Mouse (Mus musculus): ENCODE measurements around the gene Ccdc34. TPM values are rescaled to one million over a fixed set of nuclear protein-coding genes. Genes with fewer than 3 reads are reported as not detected.

The Ccdc34 gene
- polyA plus RNA-seq, 1 experiment: not detected

DNA sequence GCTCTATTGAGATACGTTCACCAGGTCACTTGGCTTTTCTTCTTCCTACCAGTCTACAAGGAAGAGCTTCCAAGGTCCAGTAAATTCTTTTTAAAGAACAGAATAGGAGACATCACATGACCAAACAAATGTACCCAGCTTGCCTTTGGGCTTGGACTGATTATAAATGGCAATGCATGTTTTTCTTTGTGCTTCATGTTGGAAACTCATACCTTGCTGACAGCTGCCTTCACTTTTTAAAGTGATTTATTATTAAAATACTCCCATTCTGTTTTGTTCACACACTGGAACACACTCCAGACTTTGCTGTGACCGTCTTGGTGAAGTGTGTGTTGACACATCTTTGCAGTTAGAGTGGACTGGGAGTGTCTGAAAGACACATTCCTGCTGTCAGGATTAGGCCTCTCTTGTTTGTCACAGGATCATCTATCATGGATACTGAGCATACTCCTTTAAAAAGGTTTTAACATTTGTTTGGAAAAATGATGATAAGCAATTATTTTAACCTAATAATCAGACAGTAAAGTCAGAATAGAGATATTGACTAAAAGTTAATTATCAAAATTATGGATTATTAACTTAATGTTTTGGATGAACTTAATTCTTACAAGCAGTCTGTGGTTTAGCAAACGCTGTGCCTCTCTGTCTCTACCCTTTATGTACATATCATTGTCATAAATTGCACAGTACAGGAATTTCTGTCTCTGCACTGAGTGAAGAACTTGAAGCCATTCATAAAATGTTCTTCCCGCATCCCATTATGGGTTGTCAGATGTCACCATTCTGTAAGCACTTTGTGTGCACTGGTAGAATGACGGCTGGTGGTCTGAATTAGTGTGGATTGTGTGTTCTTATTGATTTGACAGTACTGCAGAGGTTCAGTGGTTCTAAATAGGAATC is 25.5 kb downstream of the Ccdc34 start:
- 92% methylated on average over 5 of the region's 5 CpGs for WGBS
- Histone ChIP-seq H3K4me3 (ENCODE audit: insufficient read depth, low read depth, low read length) (no peak overlapping the region), H3K27ac (ENCODE audit: insufficient read depth, low read depth, low read length) (no peak overlapping the region), H3K4me1 (ENCODE audit: control insufficient read depth, insufficient read depth, low read length) (no peaks in the 10 kb centered on the region)
- TF ChIP-seq POLR2A (IDR thresholded peaks at IDR 0.05; ENCODE audit: insufficient read depth, low read depth, low read length): no peak
- TF ChIP-seq CTCF (IDR thresholded peaks at IDR 0.05; ENCODE audit: insufficient read depth, low read depth, low read length): no peak

GRCm38 (mm10) chr2:110058424-110058823 is 40.8 kb downstream of the Ccdc34 start:
- no peaks in the 10 kb centered on the region for H3K4me1 ChIP-seq (ENCODE audit: control insufficient read depth, insufficient read depth, low read length)
- 69% methylated on average over 4 of the region's 4 CpGs for WGBS
- no peak overlapping the region for H3K27ac ChIP-seq (ENCODE audit: insufficient read depth, low read depth, low read length)
- TF ChIP-seq CTCF (IDR thresholded peaks at IDR 0.05; ENCODE audit: insufficient read depth, low read depth, low read length) (no peak), POLR2A (IDR thresholded peaks at IDR 0.05; ENCODE audit: insufficient read depth, low read depth, low read length) (no peak)
- H3K4me3 ChIP-seq (ENCODE audit: insufficient read depth, low read depth, low read length): no peak overlapping the region

GRCm38 (mm10) chr2:110063131-110063530 is 45.5 kb downstream of the Ccdc34 start:
- TF ChIP-seq POLR2A (IDR thresholded peaks at IDR 0.05; ENCODE audit: insufficient read depth, low read depth, low read length): no peak
- TF ChIP-seq CTCF (IDR thresholded peaks at IDR 0.05; ENCODE audit: insufficient read depth, low read depth, low read length): no peak
- 89% methylated on average over 1 of the region's 1 CpGs for WGBS

GRCm38 (mm10) chr2:110068916-110069315 is 51.3 kb downstream of the Ccdc34 start:
- H3K27ac ChIP-seq (ENCODE audit: insufficient read depth, low read depth, low read length): no peak overlapping the region
- no peaks in the 10 kb centered on the region for H3K4me1 ChIP-seq (ENCODE audit: control insufficient read depth, insufficient read depth, low read length)
- H3K4me3 ChIP-seq (ENCODE audit: insufficient read depth, low read depth, low read length): no peak overlapping the region
- TF ChIP-seq POLR2A (IDR thresholded peaks at IDR 0.05; ENCODE audit: insufficient read depth, low read depth, low read length): no peak
- TF ChIP-seq CTCF (IDR thresholded peaks at IDR 0.05; ENCODE audit: insufficient read depth, low read depth, low read length): no peak

More at GRCm38 (mm10) chr2:110063131-110063530, 45.5 kb downstream of the Ccdc34 start:
- H3K27ac ChIP-seq (ENCODE audit: insufficient read depth, low read depth, low read length): no peak overlapping the region
- H3K4me1 ChIP-seq (ENCODE audit: control insufficient read depth, insufficient read depth, low read length): no peaks in the 10 kb centered on the region
- no peak overlapping the region for H3K4me3 ChIP-seq (ENCODE audit: insufficient read depth, low read depth, low read length)

- WGBS: 90% methylated on average over 6 of the region's 6 CpGs
- TF ChIP-seq POLR2A (IDR thresholded peaks at IDR 0.05; ENCODE audit: insufficient read depth, low read depth, low read length): no peak
- TF ChIP-seq CTCF (IDR thresholded peaks at IDR 0.05; ENCODE audit: insufficient read depth, low read depth, low read length): no peak
- Histone ChIP-seq H3K4me1 (ENCODE audit: control insufficient read depth, insufficient read depth, low read length) (no peaks in the 10 kb centered on the region), H3K27ac (ENCODE audit: insufficient read depth, low read depth, low read length) (no peak overlapping the region), H3K4me3 (ENCODE audit: insufficient read depth, low read depth, low read length) (no peak overlapping the region)
Observed at GRCm38 (mm10) chr2:110073023-110073422, 55.4 kb downstream of the Ccdc34 start.

DNA sequence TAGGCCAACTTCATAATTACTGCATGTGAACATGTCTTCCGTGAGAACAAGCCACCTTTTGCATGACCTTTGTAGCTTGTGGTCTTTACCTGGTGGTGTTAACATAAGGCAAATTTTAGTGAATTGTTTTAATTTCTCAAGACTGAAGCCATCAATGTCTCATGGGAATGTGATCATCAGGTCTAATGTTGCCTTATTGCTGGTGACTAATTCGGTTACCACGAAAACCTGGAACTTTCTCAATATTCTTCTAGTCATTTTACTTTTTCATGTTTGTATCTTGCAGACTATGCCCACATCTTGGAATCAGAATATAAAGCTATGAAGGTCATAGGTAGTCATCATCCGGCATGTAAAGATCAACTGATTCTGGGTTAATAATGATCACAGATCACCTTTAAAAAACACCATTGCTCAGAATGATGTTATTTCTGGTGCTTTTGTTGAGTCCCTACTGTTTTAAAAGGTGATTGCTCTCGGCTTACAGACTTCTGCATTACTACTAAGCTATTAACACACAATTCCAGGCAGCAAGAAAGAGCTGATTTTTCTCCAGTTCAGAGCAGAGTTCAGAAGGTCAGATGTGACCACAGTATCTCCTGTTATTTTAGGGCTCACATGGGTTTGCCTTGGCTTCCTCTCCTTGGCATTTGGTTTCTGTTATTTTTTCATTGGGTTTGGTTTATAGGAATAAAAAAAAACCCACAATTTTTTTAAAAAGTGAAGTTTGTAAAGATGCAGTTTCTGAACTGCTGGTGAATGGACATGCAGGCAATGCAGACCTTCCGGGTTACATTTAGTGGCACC is 57.2 kb downstream of the Ccdc34 start:
- 93% methylated on average over 6 of the region's 6 CpGs for WGBS
- Histone ChIP-seq H3K4me3 (ENCODE audit: insufficient read depth, low read depth, low read length) (no peak overlapping the region), H3K4me1 (ENCODE audit: control insufficient read depth, insufficient read depth, low read length) (no peaks in the 10 kb centered on the region), H3K27ac (ENCODE audit: insufficient read depth, low read depth, low read length) (no peak overlapping the region)
- TF ChIP-seq CTCF (IDR thresholded peaks at IDR 0.05; ENCODE audit: insufficient read depth, low read depth, low read length) (no peak), POLR2A (IDR thresholded peaks at IDR 0.05; ENCODE audit: insufficient read depth, low read depth, low read length) (no peak)

- 88% methylated on average over 2 of the region's 2 CpGs for WGBS
- no peaks in the 10 kb centered on the region for H3K4me1 ChIP-seq (ENCODE audit: control insufficient read depth, insufficient read depth, low read length)
- TF ChIP-seq CTCF (IDR thresholded peaks at IDR 0.05; ENCODE audit: insufficient read depth, low read depth, low read length) (no peak), POLR2A (IDR thresholded peaks at IDR 0.05; ENCODE audit: insufficient read depth, low read depth, low read length) (no peak)
Observed at GRCm38 (mm10) chr2:110077240-110077639, 59.6 kb downstream of the Ccdc34 start.

DNA sequence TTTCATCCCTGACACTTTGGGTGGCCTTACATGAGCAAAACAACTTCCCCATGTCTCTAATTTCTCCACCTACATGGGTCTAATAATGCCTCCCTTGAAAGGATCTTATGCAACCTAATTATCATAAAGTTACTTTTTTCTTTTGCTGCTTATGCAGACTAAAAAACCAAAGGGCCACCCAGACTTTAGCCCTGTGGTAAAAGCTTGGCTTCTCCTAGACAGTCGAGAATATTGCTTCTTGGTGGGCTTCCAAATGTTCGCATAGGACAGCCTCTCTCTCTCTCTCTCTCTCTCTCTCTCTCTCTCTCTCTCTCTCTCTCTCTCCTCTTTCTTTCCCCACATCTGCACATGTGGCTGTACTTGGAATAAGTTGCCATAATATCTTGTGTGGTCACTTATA is 60.0 kb downstream of the Ccdc34 start:
- H3K4me1 ChIP-seq (ENCODE audit: control insufficient read depth, insufficient read depth, low read length): no peaks in the 10 kb centered on the region
- TF ChIP-seq POLR2A (IDR thresholded peaks at IDR 0.05; ENCODE audit: insufficient read depth, low read depth, low read length) (no peak), CTCF (IDR thresholded peaks at IDR 0.05; ENCODE audit: insufficient read depth, low read depth, low read length) (no peak)
- no peak overlapping the region for H3K4me3 ChIP-seq (ENCODE audit: insufficient read depth, low read depth, low read length)
- WGBS: 75% methylated on average over 2 of the region's 2 CpGs
- no peak overlapping the region for H3K27ac ChIP-seq (ENCODE audit: insufficient read depth, low read depth, low read length)

More at GRCm38 (mm10) chr2:110077240-110077639, 59.6 kb downstream of the Ccdc34 start:
- H3K27ac ChIP-seq (ENCODE audit: insufficient read depth, low read depth, low read length): no peak overlapping the region
- no peak overlapping the region for H3K4me3 ChIP-seq (ENCODE audit: insufficient read depth, low read depth, low read length)

DNA sequence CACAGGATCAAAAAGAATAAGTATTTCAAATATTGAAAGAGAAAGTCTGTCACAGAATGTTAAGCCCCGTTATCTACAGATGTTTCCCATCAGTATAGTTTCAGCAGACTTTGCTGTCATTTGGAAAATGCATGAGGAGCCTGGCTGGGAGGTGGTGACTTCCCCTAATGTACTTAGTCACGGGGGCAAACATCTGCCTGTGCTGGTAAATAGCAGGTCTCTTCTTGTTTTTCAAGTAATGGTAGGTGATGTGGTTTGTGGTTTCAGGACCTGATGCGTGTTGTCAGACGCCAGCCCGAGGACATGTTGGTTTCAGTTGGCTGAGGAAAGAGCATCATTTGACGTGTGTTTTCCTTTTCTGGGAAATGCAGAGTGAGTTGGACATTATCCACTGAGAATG is 62.9 kb downstream of the Ccdc34 start:
- H3K27ac ChIP-seq (ENCODE audit: insufficient read depth, low read depth, low read length): no peak overlapping the region
- no peak overlapping the region for H3K4me3 ChIP-seq (ENCODE audit: insufficient read depth, low read depth, low read length)
- WGBS: 85% methylated on average over 6 of the region's 6 CpGs
- H3K4me1 ChIP-seq (ENCODE audit: control insufficient read depth, insufficient read depth, low read length): no peaks in the 10 kb centered on the region
- TF ChIP-seq POLR2A (IDR thresholded peaks at IDR 0.05; ENCODE audit: insufficient read depth, low read depth, low read length) (no peak), CTCF (IDR thresholded peaks at IDR 0.05; ENCODE audit: insufficient read depth, low read depth, low read length) (no peak)

Data from olfactory bulb, adult 2 months (tissue).